Mouse (Mus musculus) intestine, embryonic 14.5 days (tissue): ENCODE measurements around the gene Piezo1. TPM values are rescaled to one million over a fixed set of nuclear protein-coding genes. Genes with fewer than 3 reads are reported as not detected.

Experiments used
- ATAC-seq: fragments of 200-750 bp; cut with Nextera tagmentation; replicated peaks from 2 replicates; pipeline ENCODE4 v1.8.0; 2017; ENCODE audit warnings: low read depth, moderate number of reproducible peaks, moderate TSS enrichment, moderate library complexity; ENCODE audit not compliant: low FRiP score, low TSS enrichment
- DNase-seq: peaks from one replicate; pipeline ENCODE4 v3.0.0-alpha.2; 2018; ENCODE audit warnings: low spot score
- H3K27ac ChIP-seq: fragments of 300-500 bp; sonication (generic); 2 replicates; pipeline ENCODE4 v1.5.1; 2014; ENCODE audit warnings: low read depth, mild to moderate bottlenecking, control low read depth
- H3K27me3 ChIP-seq: fragments of 300-500 bp; sonication (generic); replicated peaks from 2 replicates; pipeline ENCODE4 v1.6.1; 2014; ENCODE audit warnings: low read length, control low read depth; ENCODE audit not compliant: control insufficient read depth, insufficient read depth
- H3K36me3 ChIP-seq: fragments of 300-500 bp; sonication (generic); 2 replicates; pipeline ENCODE4 v1.6.1; 2014; ENCODE audit warnings: low read length, control low read depth; ENCODE audit not compliant: control insufficient read depth, insufficient read depth
- H3K4me1 ChIP-seq: fragments of 300-500 bp; sonication (generic); replicated peaks from 2 replicates; pipeline ENCODE4 v1.6.1; 2014; ENCODE audit warnings: low read length, control low read depth, mixed read lengths; ENCODE audit not compliant: control insufficient read depth, insufficient read depth
- H3K4me2 ChIP-seq: fragments of 300-500 bp; sonication (generic); 2 replicates; pipeline ENCODE4 v1.6.1; 2014; ENCODE audit warnings: low read length
- H3K4me3 ChIP-seq: fragments of 300-500 bp; sonication (generic); 2 replicates; pipeline ENCODE4 v1.5.1; 2014; ENCODE audit warnings: low read depth, low read length, control low read depth, mixed read lengths
- H3K9ac ChIP-seq: fragments of 300-500 bp; sonication (generic); 2 replicates; pipeline ENCODE4 v1.6.1; 2014; ENCODE audit warnings: mild to moderate bottlenecking, low read length
- H3K9me3 ChIP-seq: fragments of 300-500 bp; sonication (generic); 2 replicates; pipeline ENCODE4 v1.6.1; 2016; ENCODE audit warnings: low read length, control low read depth; ENCODE audit not compliant: control insufficient read depth
- WGBS: fragments of 180-500 bp; shearing (Covaris S2); extraction: QIAGEN DNeasy Blood & Tissue Kit; methylation state at CpG from one replicate; pipeline ENCODE4 v1.1.7; 2014; 5-methylcytosine and 5-hydroxymethylcytosine counted together
- polyA plus RNA-seq: library from polyadenylated mRNA; unstranded; fragments of >200 nt; fragmentation: Nextera tagmentation; extraction: Ambion mirVana; gene quantifications from 2 replicates; pipeline ENCODE4 v1.2.1, GENCODE M21; 2014

Gene Piezo1
- polyA plus RNA-seq, 1 experiment from 2014 or later = 17.9 TPM

- H3K27ac ChIP-seq = no peak overlapping the region
- H3K4me2 ChIP-seq = peak overlapping the region; percentile 82
- peaks cover 31% of the 10 kb centered on the region for H3K4me1 ChIP-seq
- H3K27me3 ChIP-seq = no peaks in the 10 kb centered on the region
- no peak for ATAC-seq
- H3K9ac ChIP-seq = peak overlapping the region; percentile 56
- DNase-seq = no peak
- H3K36me3 ChIP-seq = peaks cover 15% of the 10 kb centered on the region; the same call in 1 of the 2 replicates
- H3K4me3 ChIP-seq = peak overlapping the region; percentile 81
- WGBS = 23% methylated on average over 7 of the region's 7 CpGs
- no peaks in the 10 kb centered on the region for H3K9me3 ChIP-seq
Observed at GRCm38 (mm10) chr8:122442356-122442755, 108.8 kb downstream of the Piezo1 start.

DNA sequence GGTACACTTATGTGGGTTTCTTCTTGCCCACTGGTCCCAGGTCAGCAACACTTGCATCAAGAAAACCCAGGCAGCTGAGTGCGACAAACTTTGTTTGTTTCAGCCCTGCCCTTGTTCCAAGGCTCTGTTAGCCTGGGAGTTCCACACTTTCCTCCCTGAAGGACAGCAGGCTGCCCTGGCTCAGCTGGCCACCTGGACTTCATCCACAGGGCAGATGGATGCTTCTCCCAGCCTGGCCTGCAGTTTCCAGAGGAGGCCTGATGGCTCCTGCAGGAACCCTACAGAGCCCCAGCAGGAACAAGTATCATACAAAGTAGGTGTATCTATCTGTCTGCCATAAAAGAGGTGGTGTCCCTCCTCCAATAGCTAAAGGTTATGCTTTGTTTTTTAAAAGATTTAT is 109.8 kb downstream of the Piezo1 start:
- no peak overlapping the region for H3K9ac ChIP-seq
- peaks cover 31% of the 10 kb centered on the region for H3K4me1 ChIP-seq
- 87% methylated on average over 1 of the region's 1 CpGs for WGBS
- ATAC-seq (no peak), DNase-seq (no peak)
- no peaks in the 10 kb centered on the region for H3K27me3 ChIP-seq
- no peak overlapping the region for H3K4me2 ChIP-seq
- H3K4me3 ChIP-seq = no peak overlapping the region
- H3K27ac ChIP-seq = no peak overlapping the region
- peaks cover 21% of the 10 kb centered on the region for H3K36me3 ChIP-seq
- H3K9me3 ChIP-seq = no peaks in the 10 kb centered on the region

GRCm38 (mm10) chr8:122439336-122439735 is 111.8 kb downstream of the Piezo1 start:
- WGBS = 92% methylated on average over 16 of the region's 16 CpGs
- H3K9me3 ChIP-seq = no peaks in the 10 kb centered on the region
- ATAC-seq (no peak), DNase-seq (no peak)
- H3K9ac ChIP-seq = no peak overlapping the region
- peaks cover 37% of the 10 kb centered on the region for H3K36me3 ChIP-seq
- no peak overlapping the region for H3K4me3 ChIP-seq
- no peak overlapping the region for H3K27ac ChIP-seq
- peaks cover 22% of the 10 kb centered on the region for H3K4me1 ChIP-seq
- no peaks in the 10 kb centered on the region for H3K27me3 ChIP-seq
- H3K4me2 ChIP-seq = no peak overlapping the region

GRCm38 (mm10) chr8:122437708-122438331 is 113.3 kb downstream of the Piezo1 start:
- no peaks in the 10 kb centered on the region for H3K9me3 ChIP-seq
- H3K4me2 ChIP-seq = peak overlapping the region; percentile 34
- H3K36me3 ChIP-seq = peaks cover 42% of the 10 kb centered on the region
- H3K9ac ChIP-seq = no peak overlapping the region; the same call in 1 of the 2 replicates
- H3K4me3 ChIP-seq = no peak overlapping the region
- no peaks in the 10 kb centered on the region for H3K27me3 ChIP-seq
- H3K27ac ChIP-seq = peak overlapping the region; percentile 79
- WGBS = 74% methylated on average over 13 of the region's 13 CpGs
- DNase-seq = no peak
- H3K4me1 ChIP-seq = peaks cover 25% of the 10 kb centered on the region
- peak; percentile 47 for ATAC-seq

GRCm38 (mm10) chr8:122436586-122437125 is 114.5 kb downstream of the Piezo1 start:
- 87% methylated on average over 20 of the region's 20 CpGs for WGBS
- Histone ChIP-seq H3K36me3 (peaks cover 42% of the 10 kb centered on the region), H3K9me3 (no peaks in the 10 kb centered on the region), H3K4me1 (peaks cover 21% of the 10 kb centered on the region), H3K4me2 (no peak overlapping the region), H3K9ac (no peak overlapping the region), H3K27ac (no peak overlapping the region), H3K27me3 (no peaks in the 10 kb centered on the region), H3K4me3 (no peak overlapping the region)
- DNase-seq (no peak), ATAC-seq (no peak)

DNA sequence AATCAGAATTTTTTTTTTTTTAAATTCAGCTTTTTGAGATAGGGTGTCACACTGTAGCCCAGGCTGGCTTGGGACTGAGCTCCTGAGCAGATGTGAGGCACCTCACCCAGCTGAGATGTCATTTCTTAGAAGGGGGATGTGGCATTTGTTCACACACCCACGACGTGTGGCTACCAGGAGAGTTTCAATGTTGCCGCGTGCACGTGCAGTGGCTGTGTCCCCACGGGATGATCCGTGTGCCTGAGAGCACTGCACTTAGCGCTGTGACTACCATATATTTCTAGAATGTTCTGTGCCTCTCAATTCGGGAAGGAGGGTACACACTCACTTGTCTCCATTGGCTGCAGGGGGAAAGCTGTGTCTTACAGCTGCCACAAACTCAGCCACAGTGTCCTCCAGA is 115.0 kb downstream of the Piezo1 start:
- whole genome bisulfite sequencing = 94% methylated on average over 9 of the region's 9 CpGs
- peaks cover 42% of the 10 kb centered on the region for H3K36me3 ChIP-seq

GRCm38 (mm10) chr8:122435375-122435774 is 115.8 kb downstream of the Piezo1 start:
- no peak overlapping the region for H3K27ac ChIP-seq
- no peaks in the 10 kb centered on the region for H3K27me3 ChIP-seq
- WGBS = 89% methylated on average over 6 of the region's 6 CpGs
- no peak overlapping the region for H3K9ac ChIP-seq
- H3K4me2 ChIP-seq = no peak overlapping the region
- no peak for ATAC-seq
- H3K4me1 ChIP-seq = peaks cover 31% of the 10 kb centered on the region
- no peak overlapping the region for H3K4me3 ChIP-seq
- H3K36me3 ChIP-seq = peaks cover 42% of the 10 kb centered on the region
- H3K9me3 ChIP-seq = no peaks in the 10 kb centered on the region
- DNase-seq = no peak

More for the DNA sequence above, 115.0 kb downstream of the Piezo1 start:
- H3K27ac ChIP-seq = no peak overlapping the region
- no peak overlapping the region for H3K9ac ChIP-seq
- no peaks in the 10 kb centered on the region for H3K27me3 ChIP-seq
- H3K4me1 ChIP-seq = peaks cover 26% of the 10 kb centered on the region
- no peak overlapping the region for H3K4me2 ChIP-seq
- DNase-seq (no peak), ATAC-seq (no peak)
- H3K4me3 ChIP-seq = no peak overlapping the region
- no peaks in the 10 kb centered on the region for H3K9me3 ChIP-seq

DNA sequence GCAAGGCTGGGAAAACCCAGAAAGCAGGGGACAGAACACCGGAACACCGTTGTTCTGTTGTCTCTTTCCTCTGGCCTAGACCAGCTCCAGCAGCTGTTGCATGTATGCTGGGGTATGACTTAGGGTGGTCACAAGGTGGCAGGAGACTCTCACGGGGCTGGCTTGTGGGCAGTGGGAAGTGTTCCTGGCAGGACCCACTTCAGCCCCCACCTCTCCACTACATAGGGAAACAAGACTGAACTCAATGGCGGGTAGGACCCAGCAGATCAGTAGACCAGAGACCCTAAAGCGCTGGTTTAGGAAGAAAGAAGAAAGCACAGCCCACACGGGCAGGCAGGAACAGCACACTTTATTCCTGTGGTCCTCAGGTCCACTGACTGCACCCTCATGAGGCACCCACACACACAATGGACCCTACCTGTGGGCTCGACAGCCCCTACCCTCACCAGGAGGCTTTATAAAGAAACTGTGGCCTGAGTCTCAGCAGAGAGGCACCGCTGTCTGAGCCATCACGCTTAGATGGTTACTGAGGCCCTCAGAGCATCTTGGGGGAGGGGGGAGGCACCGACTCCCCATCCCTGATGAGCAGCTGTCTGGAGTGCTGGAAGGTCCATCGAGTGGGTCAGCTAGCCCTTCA is 117.7 kb downstream of the Piezo1 start:
- H3K36me3 ChIP-seq = peaks cover 30% of the 10 kb centered on the region
- 61% methylated on average over 11 of the region's 11 CpGs for WGBS
- peaks cover 28% of the 10 kb centered on the region for H3K4me1 ChIP-seq
- H3K4me2 ChIP-seq = peak overlapping the region; percentile 75
- H3K27me3 ChIP-seq = no peaks in the 10 kb centered on the region
- no peaks in the 10 kb centered on the region for H3K9me3 ChIP-seq
- DNase-seq (no peak), ATAC-seq (peak; percentile 2; the same call in 1 of the 2 replicates)
- peak overlapping the region; percentile 37; the same call in 1 of the 2 replicates for H3K4me3 ChIP-seq
- no peak overlapping the region; the same call in 1 of the 2 replicates for H3K9ac ChIP-seq
- H3K27ac ChIP-seq = peak overlapping the region; percentile 76
